ENCODE assay signal across 12 mouse cellular contexts in genomic region chr16:66768684-66769389, GRCm38 (mm10).
DNase-seq lines count a peak whose midpoint lies in the region; ATAC-seq and TF ChIP-seq lines count a peak whose summit lies in the region.
"Had no signal": no experiment of that assay in that cellular context is flagged by ENCODE, and none has a peak within 500 bp of the region (broad histone marks: within the 10 kb centered on the region; RNA-seq: fewer than 3 reads in every experiment).

No protein-coding gene starts in this region.

- no peak overlapping the region for H3K4me3 ChIP-seq in lung, embryonic 14.5 days (ENCODE audit: low read depth, low read length)
- no peak overlapping the region for H3K4me3 ChIP-seq in hindbrain, embryonic 15.5 days
- H3K4me3 ChIP-seq in neural tube, embryonic 12.5 days = no peak overlapping the region
- H3K4me3 ChIP-seq: erythroblast, embryonic 14.5 days; heart, embryonic 13.5 days had no signal

- 64% methylated on average over 4 of the region's 4 CpGs for WGBS in lung, embryonic 14.5 days
- WGBS in hindbrain, embryonic 15.5 days = 19% methylated on average over 4 of the region's 4 CpGs
- WGBS in neural tube, embryonic 12.5 days = 35% methylated on average over 4 of the region's 4 CpGs

- peak; percentile 23 for DNase-seq in lung, embryonic 14.5 days
- DNase-seq in lung, postnatal 10 days = no peak
- peak; percentile 39 for DNase-seq in cerebellum, adult 9-10 months
- DNase-seq in kidney, adult 9 months = no peak
- DNase-seq in spleen, postnatal 4 days (ENCODE audit: low spot score in 2 of 2) = no peak
- DNase-seq: kidney, adult 11 months had no signal

- no peaks in the 10 kb centered on the region for H3K27me3 ChIP-seq in lung, embryonic 14.5 days (ENCODE audit: insufficient read depth, low read length)
- no peaks in the 10 kb centered on the region for H3K27me3 ChIP-seq in hindbrain, embryonic 15.5 days
- no peaks in the 10 kb centered on the region for H3K27me3 ChIP-seq in neural tube, embryonic 12.5 days (replicated peaks)
- H3K27me3 ChIP-seq: heart, embryonic 13.5 days had no signal

- no peak overlapping the region for H3K9ac ChIP-seq in lung, embryonic 14.5 days
- H3K9ac ChIP-seq in hindbrain, embryonic 15.5 days = no peak overlapping the region
- H3K9ac ChIP-seq in neural tube, embryonic 12.5 days = no peak overlapping the region
- H3K9ac ChIP-seq: heart, embryonic 13.5 days had no signal

- no peak for TF ChIP-seq CTCF in lung, embryonic 14.5 days (IDR thresholded peaks at IDR 0.05; ENCODE audit: low read depth)

- ATAC-seq in lung, embryonic 14.5 days (ENCODE audit: insufficient read depth) = no peak
- ATAC-seq in hindbrain, embryonic 15.5 days (ENCODE audit: low FRiP score, low read depth) = peak; percentile 66; the same call in 1 of the 2 replicates
- ATAC-seq in neural tube, embryonic 12.5 days (ENCODE audit: low FRiP score, low read depth) = peak; percentile 61; the same call in 1 of the 2 replicates
- no peak for ATAC-seq in activated CD4-positive, CD25-positive, alpha-beta regulatory T cell, adult 4 months
- ATAC-seq: lung, postnatal 0 days had no signal

- H3K36me3 ChIP-seq in lung, embryonic 14.5 days (ENCODE audit: insufficient read depth) = no peaks in the 10 kb centered on the region
- no peaks in the 10 kb centered on the region for H3K36me3 ChIP-seq in hindbrain, embryonic 15.5 days
- H3K36me3 ChIP-seq in neural tube, embryonic 12.5 days = no peaks in the 10 kb centered on the region
- H3K36me3 ChIP-seq: heart, embryonic 13.5 days had no signal

- no peak overlapping the region for H3K27ac ChIP-seq in lung, embryonic 14.5 days (ENCODE audit: low read depth)
- 0 out of 2 replicates have a peak overlapping the region, but pooled peaks have one; percentile 18 for H3K27ac ChIP-seq in hindbrain, embryonic 15.5 days (replicated peaks)
- no peak overlapping the region for H3K27ac ChIP-seq in neural tube, embryonic 12.5 days
- H3K27ac ChIP-seq: heart, embryonic 13.5 days had no signal

- H3K4me1 ChIP-seq in lung, embryonic 14.5 days (ENCODE audit: insufficient read depth) = no peaks in the 10 kb centered on the region
- peaks cover 6% of the 10 kb centered on the region for H3K4me1 ChIP-seq in hindbrain, embryonic 15.5 days (replicated peaks)
- 0 out of 2 replicates have a peak, but pooled peaks cover 2% of the 10 kb centered on the region for H3K4me1 ChIP-seq in neural tube, embryonic 12.5 days
- H3K4me1 ChIP-seq: heart, embryonic 13.5 days had no signal

- no peaks in the 10 kb centered on the region for H3K9me3 ChIP-seq in lung, embryonic 14.5 days (ENCODE audit: low read depth, low read length)
- H3K9me3 ChIP-seq in hindbrain, embryonic 15.5 days = no peaks in the 10 kb centered on the region
- H3K9me3 ChIP-seq in neural tube, embryonic 12.5 days = no peaks in the 10 kb centered on the region
- H3K9me3 ChIP-seq: heart, embryonic 13.5 days had no signal

- no peak overlapping the region for H3K4me2 ChIP-seq in lung, embryonic 14.5 days
- H3K4me2 ChIP-seq in hindbrain, embryonic 15.5 days = no peak overlapping the region
- H3K4me2 ChIP-seq in neural tube, embryonic 12.5 days (replicated peaks) = no peak overlapping the region
- H3K4me2 ChIP-seq: heart, embryonic 13.5 days had no signal

Comparison
In these comparisons a context has a peak if more than half of its experiments do, and no peak if none do; other contexts are left out.
1. DNase-seq: peak in lung, embryonic 14.5 days (single experiment) and cerebellum, adult 9-10 months (single experiment); none in lung, postnatal 10 days (single experiment), kidney, adult 9 months (single experiment) and spleen, postnatal 4 days (0 of 2).
2. ATAC-seq: peak in hindbrain, embryonic 15.5 days (single experiment) and neural tube, embryonic 12.5 days (single experiment); none in lung, embryonic 14.5 days (single experiment) and activated CD4-positive, CD25-positive, alpha-beta regulatory T cell, adult 4 months (single experiment).